Mouse (Mus musculus) limb, embryonic 11.5 days (tissue): ENCODE results near the gene Sidt2. TPM values are rescaled to one million over a fixed set of nuclear protein-coding genes. Genes with fewer than 3 reads are reported as not detected.

ENCODE experiments used
- ATAC-seq: fragments of 200-750 bp; cut with Nextera tagmentation; 2 replicates; pipeline ENCODE4 v1.8.0; 2017; ENCODE audit warnings: low read depth; ENCODE audit not compliant: insufficient number of reproducible peaks, low FRiP score, low TSS enrichment
- DNase-seq: peaks from one replicate; pipeline ENCODE4 v3.0.0-alpha.2; 2015; ENCODE audit warnings: low spot score
- H3K27ac ChIP-seq: fragments of 300-500 bp; sonication (generic); replicated peaks from 2 replicates; pipeline ENCODE4 v1.5.1; 2014; ENCODE audit warnings: low read depth, mild to moderate bottlenecking, low read length
- H3K27me3 ChIP-seq: fragments of 300-500 bp; sonication (generic); 2 replicates; pipeline ENCODE4 v1.6.1; 2014; ENCODE audit warnings: mild to moderate bottlenecking, low read length, mixed read lengths; ENCODE audit not compliant: control insufficient read depth, insufficient read depth
- H3K36me3 ChIP-seq: fragments of 300-500 bp; sonication (generic); 2 replicates; pipeline ENCODE4 v1.6.1; 2014; ENCODE audit warnings: mild to moderate bottlenecking, low read length, moderate library complexity, mixed read lengths; ENCODE audit not compliant: control insufficient read depth, insufficient read depth
- H3K4me1 ChIP-seq: fragments of 300-500 bp; sonication (generic); 2 replicates; pipeline ENCODE4 v1.6.1; 2014; ENCODE audit warnings: low read length, mixed read lengths; ENCODE audit not compliant: control insufficient read depth, insufficient read depth
- H3K4me2 ChIP-seq: fragments of 300-500 bp; sonication (generic); 2 replicates; pipeline ENCODE4 v1.6.1; 2014; ENCODE audit warnings: low read depth, mild to moderate bottlenecking, moderate library complexity; ENCODE audit not compliant: severe bottlenecking
- H3K4me3 ChIP-seq: fragments of 300-500 bp; sonication (generic); 2 replicates; pipeline ENCODE4 v1.5.1; 2014; ENCODE audit warnings: low read depth, low read length
- H3K9ac ChIP-seq: fragments of 300-500 bp; sonication (generic); 2 replicates; pipeline ENCODE4 v1.6.1; 2014; ENCODE audit warnings: mild to moderate bottlenecking, low read length
- H3K9me3 ChIP-seq: fragments of 300-500 bp; sonication (generic); 2 replicates; pipeline ENCODE4 v1.6.1; 2016; ENCODE audit warnings: low read length; ENCODE audit not compliant: control insufficient read depth
- microRNA-seq: library from miRNA; unstranded; fragments of <30 nt; microRNA quantifications from one replicate; pipeline ENCODE4, GENCODE M21; 2016
- polyA plus RNA-seq: library from polyadenylated mRNA; unstranded; fragments of >200 nt; fragmentation: Nextera tagmentation; extraction: Ambion mirVana; gene quantifications from 2 replicates; pipeline ENCODE4 v1.2.1, GENCODE M21; 2014

The Sidt2 gene
- polyA plus RNA-seq, 1 experiment from 2014 or later = 24.3 TPM

- H3K27me3 ChIP-seq = no peaks in the 10 kb centered on the region
- H3K36me3 ChIP-seq = peaks cover 17% of the 10 kb centered on the region; the same call in 1 of the 2 replicates
- H3K4me2 ChIP-seq = no peak overlapping the region
- DNase-seq (no peak), ATAC-seq (no peak)
- no peak overlapping the region for H3K9ac ChIP-seq
- H3K27ac ChIP-seq = no peak overlapping the region
- no peaks in the 10 kb centered on the region for H3K9me3 ChIP-seq
- H3K4me3 ChIP-seq = no peak overlapping the region
- H3K4me1 ChIP-seq = no peaks in the 10 kb centered on the region
Observed at GRCm38 (mm10) chr9:45893681-45894080, 61.4 kb downstream of the Sidt2 start.

Small RNAs within 50 kb of the gene (microRNA-seq; reads per million reads assigned to microRNA genes)
- gene Mir7087 = not detected

Other genes starting within 250 kb of the Sidt2 start
- gene Cep164, start 126.6 kb downstream of the Sidt2 start, polyA plus RNA-seq = 21.7 and 23.6 TPM in 2 replicates
- gene Bace1, start 116.7 kb downstream of the Sidt2 start, polyA plus RNA-seq = 22.9 and 25.4 TPM in 2 replicates
- 13.4 and 15.4 TPM in 2 replicates for gene Pcsk7, start 48.8 kb downstream of the Sidt2 start, polyA plus RNA-seq
- gene Rnf214, start 48.3 kb downstream of the Sidt2 start, polyA plus RNA-seq = 64.0 and 66.7 TPM in 2 replicates
- gene Tagln, start 19.2 kb downstream of the Sidt2 start, polyA plus RNA-seq = 5.1 and 7.7 TPM in 2 replicates
- gene Pafah1b2, start 57.4 kb upstream of the Sidt2 start, polyA plus RNA-seq = 219 and 224 TPM in 2 replicates
- 10.6 and 10.8 TPM in 2 replicates for gene Sik3, start 57.6 kb upstream of the Sidt2 start, polyA plus RNA-seq